In genomic region chr10:60106146-60106530, GRCm38 (mm10) we compare ENCODE assay signal across 8 mouse cellular contexts. TPM values are rescaled to one million over a fixed set of nuclear protein-coding genes. Genes with fewer than 3 reads are reported as not detected.
DNase-seq lines count a peak whose midpoint lies in the region; ATAC-seq and TF ChIP-seq lines count a peak whose summit lies in the region.

Spock2 (plus strand) TSS chr10:60106219.

- peaks cover 64% of the 10 kb centered on the region for H3K27me3 ChIP-seq in liver, embryonic 11.5 days (replicated peaks; ENCODE audit: control insufficient read depth, insufficient read depth, low read length)
- peaks cover 16% of the 10 kb centered on the region for H3K27me3 ChIP-seq in neural tube, embryonic 12.5 days (replicated peaks)

- H3K4me2 ChIP-seq in liver, embryonic 11.5 days = peak within 1 kb of the TSS; percentile 90
- H3K4me2 ChIP-seq in neural tube, embryonic 12.5 days (replicated peaks) = peak within 1 kb of the TSS; percentile 89

- H3K27ac ChIP-seq in gastrocnemius, adult 2 months = peak within 1 kb of the TSS; percentile 84
- no peak within 1 kb of the TSS for H3K27ac ChIP-seq in liver, embryonic 11.5 days (ENCODE audit: low read depth, low read length)
- H3K27ac ChIP-seq in neural tube, embryonic 12.5 days = peak within 1 kb of the TSS; percentile 92

- no peaks in the 10 kb centered on the region for H3K9me3 ChIP-seq in liver, embryonic 11.5 days (ENCODE audit: control insufficient read depth, low read length)
- H3K9me3 ChIP-seq in neural tube, embryonic 12.5 days = no peaks in the 10 kb centered on the region

- DNase-seq in ovary, postnatal 36 days (ENCODE audit: low spot score) = peak; percentile 45
- DNase-seq in ovary, adult 18-20 months (ENCODE audit: low spot score) = no peak
- DNase-seq in cerebellum, adult 9-11 months = peak; percentile 85
- peak; percentile 57 for DNase-seq in gastrocnemius, adult 2 months
- DNase-seq in liver, embryonic 11.5 days (ENCODE audit: low spot score) = peak; percentile 66
- DNase-seq in T-cell, adult 2 months (ENCODE audit: low spot score) = no peak

- H3K4me3 ChIP-seq in gastrocnemius, adult 2 months = peak within 1 kb of the TSS; percentile 77
- H3K4me3 ChIP-seq in liver, embryonic 11.5 days (ENCODE audit: low read depth, low read length) = peak within 1 kb of the TSS; percentile 53
- peak within 1 kb of the TSS; percentile 70 for H3K4me3 ChIP-seq in neural tube, embryonic 12.5 days

- intact Hi-C loops in gastrocnemius, adult 2 months (cut with DNase I) = no loop called here

- 2% methylated on average over 22 of the region's 22 CpGs for WGBS in liver, embryonic 11.5 days
- under 1% methylated on average over 22 of the region's 22 CpGs for WGBS in neural tube, embryonic 12.5 days

- H3K9ac ChIP-seq in liver, embryonic 11.5 days (ENCODE audit: low read depth, low read length) = 0 out of 2 replicates have a peak within 1 kb of the TSS, but pooled peaks have one; percentile 20
- H3K9ac ChIP-seq in neural tube, embryonic 12.5 days = peak within 1 kb of the TSS; percentile 85

- H3K36me3 ChIP-seq in liver, embryonic 11.5 days (ENCODE audit: control insufficient read depth, insufficient read depth, low read length) = no peaks in the 10 kb centered on the region
- H3K36me3 ChIP-seq in neural tube, embryonic 12.5 days = no peaks in the 10 kb centered on the region

- peaks cover 14% of the 10 kb centered on the region for H3K4me1 ChIP-seq in liver, embryonic 11.5 days (replicated peaks; ENCODE audit: control insufficient read depth, insufficient read depth, low read length)
- peaks cover 35% of the 10 kb centered on the region for H3K4me1 ChIP-seq in neural tube, embryonic 12.5 days

- no peak for TF ChIP-seq CTCF in gastrocnemius, adult 2 months (IDR thresholded peaks at IDR 0.05)

- ATAC-seq in inflammation-experienced regulatory T-cells, adult 6 months = peak; percentile 75
- no peak for ATAC-seq in liver, embryonic 11.5 days (replicated peaks; ENCODE audit: low FRiP score)
- ATAC-seq in neural tube, embryonic 12.5 days (ENCODE audit: low FRiP score, low read depth) = peak; percentile 57; the same call in 1 of the 2 replicates

RNA-seq across cellular contexts. Expression of gene Spock2, which starts in this region (rescaled TPM):
- 1 to 10 TPM; 6.1 to 6.5 TPM for total RNA-seq in gastrocnemius, adult 2 months (2021)
- polyA plus RNA-seq in inflammation-experienced regulatory T-cells, adult 6 months (2017; shearing (Covaris generic)) = 1 to 10 TPM; 1.5 to 8.7 (median 8.0) TPM
- polyA plus RNA-seq in liver, embryonic 11.5 days (2014; fragmentation: Nextera tagmentation; extraction: Ambion mirVana) = 0.44 and 0.52 TPM in 2 replicates
- 68.8 and 74.6 TPM in 2 replicates for polyA plus RNA-seq in neural tube, embryonic 12.5 days (2016; fragmentation: Nextera tagmentation; extraction: Ambion mirVana)

Comparison
In these comparisons a context has a peak if more than half of its experiments do, and no peak if none do; other contexts are left out.
1. DNase-seq: peak in ovary, postnatal 36 days (single experiment), cerebellum, adult 9-11 months (single experiment) and gastrocnemius, adult 2 months (single experiment); none in ovary, adult 18-20 months (single experiment) and T-cell, adult 2 months (single experiment).
2. Peak in DNase-seq, H3K4me3 ChIP-seq, H3K9ac ChIP-seq and H3K4me2 ChIP-seq in liver, embryonic 11.5 days; RNA of the gene not detected or under 1 TPM.
3. Peak in every context shown above with its lines, with median percentiles within 50 percentile points of each other: H3K4me3 ChIP-seq.